Mouse (Mus musculus) neural tube, embryonic 14.5 days (tissue): ENCODE measurements at regions not wholly inside any gene's neighbourhood (a gene's known extent, or its start where the extent isn't known, plus 50 kb on each side); places are given as distances from the start of the nearest gene placed in this dataset.
A peak's percentile ranks its signal among the peaks of the same experiment; 100 is the strongest.

Experiments used
- ATAC-seq: fragments of 200-750 bp; cut with Nextera tagmentation; 2 replicates; pipeline ENCODE4 v1.8.0; 2017; ENCODE audit warnings: low read depth, mild to moderate bottlenecking, moderate TSS enrichment, moderate library complexity
- H3K27ac ChIP-seq: fragments of 300-500 bp; sonication (generic); 2 replicates; pipeline ENCODE4 v1.5.1; 2014; ENCODE audit warnings: low read depth, mild to moderate bottlenecking, control low read depth, low read length, moderate library complexity, mixed read lengths
- H3K27me3 ChIP-seq: fragments of 300-500 bp; sonication (generic); 2 replicates; pipeline ENCODE4 v1.6.1; 2014; ENCODE audit warnings: low read length; ENCODE audit not compliant: control insufficient read depth, insufficient read depth
- H3K36me3 ChIP-seq: fragments of 300-500 bp; sonication (generic); 2 replicates; pipeline ENCODE4 v1.6.1; 2014; ENCODE audit warnings: low read length, mixed read lengths; ENCODE audit not compliant: control insufficient read depth, insufficient read depth
- H3K4me1 ChIP-seq: fragments of 300-500 bp; sonication (generic); 2 replicates; pipeline ENCODE4 v1.6.1; 2014; ENCODE audit warnings: low read length; ENCODE audit not compliant: control insufficient read depth, insufficient read depth
- H3K4me2 ChIP-seq: fragments of 300-500 bp; sonication (generic); 2 replicates; pipeline ENCODE4 v1.6.1; 2014; ENCODE audit warnings: mild to moderate bottlenecking, low read depth, low read length, control low read depth
- H3K4me3 ChIP-seq: fragments of 300-500 bp; sonication (generic); 2 replicates; pipeline ENCODE4 v1.5.1; 2014; ENCODE audit warnings: low read depth, low read length, control low read depth, mixed read lengths
- H3K9ac ChIP-seq: fragments of 300-500 bp; sonication (generic); replicated peaks from 2 replicates; pipeline ENCODE4 v1.6.1; 2014; ENCODE audit warnings: low read depth, mild to moderate bottlenecking, control low read depth, low read length, mixed read lengths
- H3K9me3 ChIP-seq: fragments of 300-500 bp; sonication (generic); 2 replicates; pipeline ENCODE4 v1.6.1; 2016; ENCODE audit warnings: low read length; ENCODE audit not compliant: control insufficient read depth
- WGBS: fragments of 180-500 bp; shearing (Covaris S2); extraction: QIAGEN DNeasy Blood & Tissue Kit; methylation state at CpG from one replicate; pipeline ENCODE4 v1.1.7; 2014; 5-methylcytosine and 5-hydroxymethylcytosine counted together

DNA sequence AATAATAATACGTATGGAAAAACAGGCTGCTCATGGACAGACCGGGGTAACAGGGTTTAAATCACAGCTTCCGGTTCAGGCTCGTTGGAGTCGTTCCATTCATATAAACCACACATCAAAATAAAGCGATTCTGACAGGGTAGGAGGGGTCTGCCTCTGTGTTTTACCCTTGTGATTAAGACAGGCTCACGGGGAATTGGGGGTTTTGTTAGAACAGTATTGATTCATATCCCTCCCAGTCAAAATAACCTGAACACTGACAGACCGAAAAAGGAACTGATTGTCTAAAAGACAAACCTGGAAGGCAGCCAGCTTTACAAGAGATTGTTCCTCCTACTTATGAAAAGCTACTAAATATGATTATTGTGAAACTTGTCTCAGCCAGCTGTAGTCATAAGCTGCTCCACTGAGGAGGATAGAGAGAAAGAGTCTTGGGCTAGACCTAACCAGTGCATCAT is 174.5 kb downstream of the Setd4 start:
- Histone ChIP-seq H3K27ac (no peak overlapping the region), H3K4me2 (no peak overlapping the region), H3K4me1 (no peaks in the 10 kb centered on the region), H3K9me3 (no peaks in the 10 kb centered on the region), H3K9ac (no peak overlapping the region), H3K36me3 (no peaks in the 10 kb centered on the region), H3K27me3 (no peaks in the 10 kb centered on the region), H3K4me3 (no peak overlapping the region)
- no peak for ATAC-seq
- 81% methylated on average over 8 of the region's 8 CpGs for WGBS

DNA sequence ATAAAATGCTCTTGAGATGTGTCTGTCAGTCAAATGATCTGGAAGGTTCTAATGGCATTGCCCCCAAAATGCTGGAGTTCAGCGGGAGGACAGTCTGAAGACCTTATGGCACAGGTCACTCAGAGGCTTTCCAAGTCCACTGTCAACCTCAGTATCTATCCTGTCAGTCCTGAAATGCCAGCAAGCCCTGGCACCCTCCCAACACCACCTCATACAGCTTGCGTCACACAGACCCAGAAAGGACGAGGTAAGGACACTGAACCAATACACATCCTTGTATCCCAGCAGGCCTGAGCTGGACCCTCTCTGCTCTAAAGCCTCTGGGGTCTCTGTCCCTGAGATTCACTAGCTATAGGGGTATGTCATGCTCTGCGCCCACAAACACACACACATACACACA is 176.6 kb downstream of the Setd4 start:
- Histone ChIP-seq H3K27ac (no peak overlapping the region), H3K9me3 (no peaks in the 10 kb centered on the region), H3K27me3 (no peaks in the 10 kb centered on the region), H3K4me2 (no peak overlapping the region), H3K36me3 (no peaks in the 10 kb centered on the region), H3K4me3 (no peak overlapping the region), H3K4me1 (no peaks in the 10 kb centered on the region), H3K9ac (no peak overlapping the region)
- WGBS = 91% methylated on average over 4 of the region's 4 CpGs
- no peak for ATAC-seq

DNA sequence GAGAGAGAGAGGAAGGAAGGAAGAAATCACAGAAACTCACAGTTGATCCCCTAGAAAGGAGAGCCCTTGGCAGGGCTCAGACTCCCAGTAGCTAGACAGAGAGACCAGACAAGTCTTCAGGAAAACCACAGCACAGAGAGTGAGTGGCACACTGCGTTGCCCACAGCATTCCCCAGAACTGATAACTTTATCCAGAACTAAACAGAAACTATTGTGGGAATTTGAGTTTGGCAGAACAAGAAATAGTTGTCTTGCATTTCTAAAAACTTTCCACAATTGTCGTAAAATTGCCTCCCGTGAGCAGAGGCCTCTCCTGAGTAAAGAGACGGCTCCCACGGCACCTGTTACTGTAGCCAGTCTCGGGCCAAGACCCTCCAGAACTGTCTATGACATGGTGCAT is 178.1 kb downstream of the Setd4 start:
- no peaks in the 10 kb centered on the region for H3K9me3 ChIP-seq
- H3K9ac ChIP-seq = no peak overlapping the region
- H3K4me3 ChIP-seq = no peak overlapping the region
- H3K4me2 ChIP-seq = no peak overlapping the region
- WGBS = 81% methylated on average over 6 of the region's 6 CpGs
- no peak for ATAC-seq
- H3K27me3 ChIP-seq = no peaks in the 10 kb centered on the region
- no peak overlapping the region for H3K27ac ChIP-seq
- no peaks in the 10 kb centered on the region for H3K4me1 ChIP-seq
- no peaks in the 10 kb centered on the region for H3K36me3 ChIP-seq

DNA sequence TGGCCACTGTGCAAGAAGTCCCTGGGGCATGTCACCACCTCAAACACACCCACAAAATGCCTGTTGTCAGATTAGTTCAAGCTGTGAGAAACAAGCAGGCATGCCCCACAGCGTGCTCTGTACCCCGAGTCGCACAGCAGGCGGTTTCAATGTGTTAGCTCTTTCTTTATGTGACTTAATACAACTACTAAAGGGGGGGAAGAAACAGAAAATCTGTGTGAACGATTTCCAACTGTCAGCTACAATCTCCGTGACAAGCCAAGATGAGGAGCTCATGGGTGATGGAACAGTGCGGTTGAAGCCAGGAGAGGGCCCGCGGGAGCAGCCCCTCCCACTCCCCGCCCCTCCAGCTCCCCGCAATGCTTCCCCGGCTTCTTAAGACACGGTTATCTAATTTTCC is 180.7 kb downstream of the Setd4 start:
- no peaks in the 10 kb centered on the region for H3K9me3 ChIP-seq
- H3K36me3 ChIP-seq = no peaks in the 10 kb centered on the region
- H3K27ac ChIP-seq = no peak overlapping the region
- no peak overlapping the region for H3K4me3 ChIP-seq
- H3K27me3 ChIP-seq = no peaks in the 10 kb centered on the region
- no peak for ATAC-seq
- no peaks in the 10 kb centered on the region for H3K4me1 ChIP-seq
- no peak overlapping the region for H3K9ac ChIP-seq
- WGBS = 25% methylated on average over 13 of the region's 13 CpGs
- peak overlapping the region; percentile 22; the same call in 1 of the 2 replicates for H3K4me2 ChIP-seq

DNA sequence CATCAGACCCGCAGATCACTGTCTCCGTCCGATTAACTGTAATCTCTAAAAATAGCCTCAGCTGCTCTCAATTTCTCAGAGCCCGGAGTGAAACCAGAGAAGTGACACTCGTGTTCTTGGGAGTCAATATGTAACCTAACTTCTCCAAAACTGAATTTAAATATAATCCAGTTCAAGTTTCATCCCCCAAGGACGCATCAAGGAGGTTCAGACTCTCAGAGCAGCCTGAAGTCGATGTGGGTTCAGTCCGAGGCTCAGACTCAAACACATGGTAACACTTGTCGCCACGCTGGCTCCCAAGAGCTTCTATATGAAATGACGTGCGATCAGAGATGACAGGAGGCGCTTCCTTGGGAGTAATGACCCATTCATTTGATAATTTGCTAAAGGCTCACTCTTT is 181.6 kb downstream of the Setd4 start:
- Histone ChIP-seq H3K36me3 (no peaks in the 10 kb centered on the region), H3K27me3 (no peaks in the 10 kb centered on the region), H3K27ac (no peak overlapping the region), H3K4me3 (no peak overlapping the region), H3K9ac (no peak overlapping the region), H3K4me2 (no peak overlapping the region), H3K4me1 (no peaks in the 10 kb centered on the region), H3K9me3 (no peaks in the 10 kb centered on the region)
- WGBS = 81% methylated on average over 13 of the region's 13 CpGs
- no peak for ATAC-seq

DNA sequence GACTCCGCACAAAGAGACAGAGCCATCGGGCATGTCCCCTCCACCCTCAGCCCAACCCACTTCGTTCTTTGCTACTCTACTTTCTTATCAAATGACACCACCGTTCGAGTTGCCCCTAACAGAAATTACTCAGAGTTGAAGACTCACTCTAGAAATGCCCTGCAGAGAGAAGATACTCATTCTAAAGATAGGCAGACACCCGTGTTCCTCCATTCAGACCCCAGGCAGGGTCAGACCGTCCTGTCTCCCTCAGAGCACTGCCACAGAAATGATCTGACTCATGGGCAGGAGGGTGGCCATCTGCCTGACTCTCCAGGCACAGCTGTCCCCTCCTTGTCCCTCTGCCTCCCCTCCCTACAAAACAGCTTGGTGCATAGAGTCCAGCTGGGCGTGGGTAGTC is 185.6 kb downstream of the Setd4 start:
- no peaks in the 10 kb centered on the region for H3K27me3 ChIP-seq
- H3K4me1 ChIP-seq = no peaks in the 10 kb centered on the region
- WGBS = 80% methylated on average over 8 of the region's 8 CpGs
- H3K4me3 ChIP-seq = no peak overlapping the region
- no peak for ATAC-seq
- no peaks in the 10 kb centered on the region for H3K36me3 ChIP-seq
- no peak overlapping the region for H3K27ac ChIP-seq
- H3K4me2 ChIP-seq = no peak overlapping the region
- no peak overlapping the region for H3K9ac ChIP-seq
- no peaks in the 10 kb centered on the region for H3K9me3 ChIP-seq

DNA sequence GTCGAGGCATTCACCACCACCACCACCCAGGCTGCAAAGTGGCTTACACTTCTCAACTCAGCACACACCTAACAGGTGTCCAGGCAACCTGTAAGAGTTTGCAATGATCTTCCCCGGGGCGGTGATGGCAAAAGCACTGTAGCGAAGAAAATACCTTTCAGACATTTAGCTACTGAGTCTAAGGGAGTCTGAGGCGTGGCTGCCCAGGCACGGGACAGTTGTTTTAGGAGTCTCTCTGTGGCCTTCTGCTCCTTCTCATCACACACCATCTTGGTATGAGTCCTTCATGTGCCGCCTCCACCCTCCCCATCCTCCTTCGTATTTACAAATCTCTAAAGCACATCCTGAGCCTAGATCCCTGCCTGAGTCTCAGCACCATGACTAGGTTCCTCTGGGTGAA is 186.0 kb downstream of the Setd4 start:
- H3K36me3 ChIP-seq = no peaks in the 10 kb centered on the region
- no peak overlapping the region for H3K4me2 ChIP-seq
- WGBS = 88% methylated on average over 8 of the region's 8 CpGs
- H3K9ac ChIP-seq = no peak overlapping the region
- no peaks in the 10 kb centered on the region for H3K9me3 ChIP-seq
- no peaks in the 10 kb centered on the region for H3K4me1 ChIP-seq
- no peak overlapping the region for H3K27ac ChIP-seq
- ATAC-seq = no peak
- no peak overlapping the region for H3K4me3 ChIP-seq
- H3K27me3 ChIP-seq = no peaks in the 10 kb centered on the region

DNA sequence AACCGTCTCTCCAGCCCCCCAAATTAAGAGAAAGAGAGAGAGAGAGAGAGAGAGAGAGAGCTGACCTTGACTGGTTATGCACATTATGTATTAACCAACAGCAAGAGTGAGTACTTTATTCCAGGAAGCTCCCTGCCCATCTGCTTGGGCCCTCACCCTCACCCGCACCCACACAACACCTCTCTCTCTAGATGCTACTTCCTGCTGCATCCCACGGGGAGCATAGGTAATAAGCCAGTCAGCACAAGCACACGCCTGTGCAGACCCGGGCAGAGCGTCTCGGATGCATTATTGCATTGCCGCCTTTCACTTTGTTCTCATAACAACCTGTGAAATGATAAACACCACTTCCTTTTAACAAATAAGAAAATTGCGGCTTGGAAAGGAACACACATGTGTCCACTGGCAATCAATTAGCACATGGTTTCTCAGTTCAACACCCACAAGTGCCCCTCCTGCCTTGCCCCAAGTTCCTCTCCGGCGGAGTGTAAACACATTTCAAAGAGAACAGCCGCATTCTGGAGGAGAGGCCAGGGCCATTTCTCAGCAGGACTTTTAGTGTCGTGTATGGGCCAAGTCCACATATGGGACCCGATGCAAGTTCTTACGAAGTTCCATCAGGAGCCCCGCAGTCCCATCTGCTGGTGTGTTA is 211.7 kb downstream of the Setd4 start:
- no peak for ATAC-seq
- no peaks in the 10 kb centered on the region for H3K9me3 ChIP-seq
- H3K9ac ChIP-seq = no peak overlapping the region
- H3K27me3 ChIP-seq = no peaks in the 10 kb centered on the region
- H3K4me1 ChIP-seq = no peaks in the 10 kb centered on the region
- H3K36me3 ChIP-seq = no peaks in the 10 kb centered on the region
- H3K4me3 ChIP-seq = no peak overlapping the region
- WGBS = 54% methylated on average over 16 of the region's 16 CpGs
- H3K27ac ChIP-seq = no peak overlapping the region
- H3K4me2 ChIP-seq = no peak overlapping the region

DNA sequence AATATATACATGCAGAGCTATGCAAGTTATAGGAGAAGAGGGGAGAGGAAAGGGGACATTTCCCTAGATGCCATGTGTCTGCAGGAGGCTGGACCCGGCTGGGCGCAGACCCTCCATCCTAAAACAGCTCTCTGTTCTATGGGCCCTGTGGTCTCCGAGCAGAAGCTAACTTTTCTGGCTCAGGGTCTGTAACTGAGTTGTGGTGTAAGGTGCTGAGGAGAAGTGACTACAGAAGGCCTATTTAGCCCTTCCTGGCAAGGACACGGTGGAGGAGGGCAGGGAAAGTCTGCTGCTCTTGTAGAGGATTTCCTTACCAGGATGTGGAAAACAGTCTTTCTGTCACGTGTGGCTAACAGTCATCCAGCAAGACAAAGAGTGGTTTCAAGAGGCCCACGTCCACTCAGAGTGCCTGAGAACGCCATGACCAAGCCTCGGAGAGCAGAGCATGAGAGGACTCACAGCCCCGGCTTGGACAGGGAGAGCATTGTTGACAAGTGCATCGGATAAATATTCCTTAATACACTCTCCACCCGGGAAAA is 216.2 kb downstream of the Setd4 start:
- 81% methylated on average over 11 of the region's 11 CpGs for WGBS
- H3K27me3 ChIP-seq = no peaks in the 10 kb centered on the region
- no peak overlapping the region for H3K27ac ChIP-seq
- H3K4me1 ChIP-seq = no peaks in the 10 kb centered on the region
- H3K9ac ChIP-seq = no peak overlapping the region
- H3K4me3 ChIP-seq = no peak overlapping the region
- H3K9me3 ChIP-seq = no peaks in the 10 kb centered on the region
- H3K4me2 ChIP-seq = no peak overlapping the region
- H3K36me3 ChIP-seq = no peaks in the 10 kb centered on the region
- no peak for ATAC-seq
